Mouse (Mus musculus): Measurements from ENCODE around the gene Lhfpl5.
A peak's percentile ranks its signal among the peaks of the same experiment; 100 is the strongest.

Lhfpl5 gene

DNA sequence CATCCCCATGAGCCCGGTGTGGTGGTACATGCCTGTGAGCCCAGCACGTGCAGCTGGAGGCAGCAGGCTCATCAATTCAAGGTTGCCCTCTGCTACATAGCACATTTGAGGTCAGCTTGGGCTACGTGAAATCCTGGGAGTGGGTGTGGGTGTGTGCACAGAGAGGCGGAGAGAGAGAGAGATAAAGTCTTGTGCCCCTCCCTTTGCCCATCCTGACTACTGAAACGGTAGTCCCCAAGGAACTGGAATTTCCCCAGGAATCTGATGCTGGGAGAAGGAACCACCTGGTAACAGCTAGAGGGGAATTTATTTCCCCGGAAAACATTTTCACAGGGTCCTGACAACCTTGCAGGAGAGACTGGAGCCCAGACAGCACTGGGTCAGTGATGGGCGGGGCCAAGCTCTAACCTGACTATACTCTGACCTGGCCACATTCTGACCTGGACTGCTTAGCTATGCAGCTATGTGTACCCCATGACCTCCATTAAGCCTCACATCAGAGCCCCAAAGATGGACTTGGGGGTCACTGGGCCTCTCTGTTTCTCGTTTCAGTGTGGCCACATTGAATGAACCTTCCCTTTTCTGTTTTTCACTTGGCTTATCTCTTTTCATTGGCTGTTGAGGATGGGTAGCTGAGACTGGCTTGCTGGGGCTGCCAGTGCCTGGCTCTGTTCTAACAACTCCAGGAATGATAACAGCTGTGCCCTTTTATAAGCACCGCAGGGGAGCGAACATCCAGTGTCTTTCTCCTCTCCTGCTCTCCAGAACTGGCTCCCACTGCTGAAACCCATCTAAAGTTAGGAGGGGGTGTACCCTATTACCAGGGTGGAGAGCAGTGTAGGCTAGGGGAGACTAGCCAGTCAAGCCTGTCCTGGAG is 53.0 kb downstream of the Lhfpl5 start:
- peak; percentile 27 for DNase-seq

DNA sequence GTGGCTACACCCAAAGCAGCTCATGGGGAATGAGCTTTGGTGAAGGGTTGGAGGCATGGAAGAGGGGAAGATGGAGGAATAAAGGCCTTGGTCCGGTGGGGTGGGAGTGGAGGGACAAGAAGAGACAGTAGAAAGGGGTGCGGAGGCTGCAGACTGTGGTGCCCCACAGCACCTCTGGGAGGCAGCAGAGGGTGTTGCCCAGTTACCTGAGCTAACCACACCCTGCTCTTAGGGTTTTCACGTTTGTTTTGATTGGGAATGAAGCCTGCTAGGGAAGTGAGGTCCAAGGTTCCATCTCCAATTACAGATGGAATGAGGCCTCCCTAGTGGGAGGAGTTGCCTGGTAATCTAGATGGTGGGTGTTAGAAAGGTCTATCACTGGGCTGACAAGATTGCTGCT is 53.7 kb downstream of the Lhfpl5 start:
- DNase-seq: no peak

All from kidney, adult 9 months (tissue).